Mouse (Mus musculus): ENCODE results near the gene Scn7a. TPM values are rescaled to one million over a fixed set of nuclear protein-coding genes. Genes with fewer than 3 reads are reported as not detected.

Scn7a gene
- total RNA-seq, 2 experiments from 2014 or later = not detected

DNA sequence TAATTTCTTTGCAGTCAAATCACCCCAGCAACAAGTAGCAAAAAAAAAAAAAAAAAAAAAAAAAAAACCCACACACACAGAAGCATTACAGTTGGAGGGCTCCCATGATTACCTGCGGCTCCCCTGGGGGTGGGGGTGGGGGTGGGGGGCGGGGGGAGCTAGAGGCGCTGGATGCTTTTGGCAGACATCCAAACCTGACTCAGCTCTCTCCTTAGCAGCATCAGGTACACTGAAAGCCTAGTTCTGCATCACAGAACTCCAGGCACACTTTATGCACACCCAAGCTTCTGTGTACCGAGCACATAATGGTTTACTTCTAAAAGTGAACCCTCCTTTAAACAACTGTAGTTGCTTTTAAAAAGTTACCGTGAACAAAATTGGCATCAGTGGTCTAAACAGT, 152.0 kb downstream of the Scn7a start:
- ATAC-seq (replicated peaks; ENCODE audit: low FRiP score, poor library complexity, severe bottlenecking) = no peak

Other genes with a start within 250 kb of the Scn7a start
- not detected in 2 replicates for gene Scn9a, start 150.0 kb downstream of the Scn7a start, total RNA-seq (2015; ENCODE audit: low replicate concordance)
- gene Scn9a, start 150.0 kb downstream of the Scn7a start, total RNA-seq (2017; ENCODE audit: low replicate concordance) = not detected in 2 replicates